Mouse (Mus musculus) embryonic fibroblast, embryonic 13.5 days (primary cell): ENCODE data around the gene Ugt1a6b.

ENCODE experiments used
- CTCF ChIP-seq: IDR thresholded peaks from 2 replicates; pipeline ENCODE4 v1.5.1; 2011; ENCODE audit warnings: mild to moderate bottlenecking, control low read depth, low read length, moderate library complexity, borderline replicate concordance; ENCODE audit not compliant: insufficient read depth
- POLR2A ChIP-seq: IDR thresholded peaks from 2 replicates; pipeline ENCODE4 v1.6.1; 2011; ENCODE audit warnings: low read depth, mild to moderate bottlenecking, control low read depth, low read length, moderate library complexity

DNA sequence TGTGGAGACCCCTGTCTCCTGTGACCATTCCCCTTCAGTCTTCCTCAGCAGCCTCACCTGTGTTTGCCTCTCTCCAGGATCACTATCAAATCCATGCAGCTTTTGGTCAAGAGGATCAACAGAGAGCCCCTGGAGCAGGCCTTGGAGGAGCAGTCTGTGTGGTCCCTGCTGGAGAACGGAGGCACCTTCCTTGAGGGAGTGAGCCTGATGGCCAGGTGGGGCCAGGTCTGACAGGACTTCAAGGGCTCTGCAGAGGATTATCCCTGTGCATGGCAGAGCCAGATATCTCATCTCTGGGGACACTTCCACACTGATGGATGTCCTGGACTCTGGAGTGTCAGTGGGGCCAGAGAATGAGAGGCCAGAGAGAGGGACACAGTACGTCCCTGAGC lies 152.4 kb downstream of the Ugt1a6b start:
- TF ChIP-seq CTCF (no peak), POLR2A (no peak)
